Mouse (Mus musculus): ENCODE measurements around the gene Tceanc2. TPM values are rescaled to one million over a fixed set of nuclear protein-coding genes. Genes with fewer than 3 reads are reported as not detected.

Tceanc2 gene
- total and polyA plus RNA-seq, 3 experiments = 16.5 to 34.8 (median 24.8) TPM

- Histone ChIP-seq H3K27me3 (replicated peaks) (no peaks in the 10 kb centered on the region), H3K4me1 (ENCODE audit: control insufficient read depth in 1 of 2, insufficient read depth in 2 of 2) (peaks cover 0 to 4% of the 10 kb centered on the region in 2 experiments; a peak in 1 of 4 replicates), H3K36me3 (replicated peaks in 1 of 2; ENCODE audit: control insufficient read depth in 1 of 2, insufficient read depth in 1 of 2, low read length in 1 of 2) (peaks cover 31 to 75% of the 10 kb centered on the region in 2 experiments), H3K4me2 (ENCODE audit: insufficient read depth, low read depth, poor library complexity, severe bottlenecking) (no peak overlapping the region), H3K9me3 (replicated peaks; ENCODE audit: low read length) (no peaks in the 10 kb centered on the region), H3K4me3 (replicated peaks in 1 of 3; ENCODE audit: low read depth in 2 of 3, low read length in 2 of 3, poor library complexity in 1 of 3) (no peak overlapping the region), H3K9ac (ENCODE audit: insufficient read depth, low read depth) (no peak overlapping the region), H3K27ac (ENCODE audit: insufficient read depth, low read depth) (no peak overlapping the region), H3K79me2 (replicated peaks; ENCODE audit: control insufficient read depth, extremely low read depth, insufficient read depth, poor library complexity, severe bottlenecking) (no peaks in the 10 kb centered on the region)
- in situ Hi-C loops (cut with MboI; ENCODE audit: low pct_ligation_motif_present, low pct_unique_long_range_greater_than_20kb, low sequenced_read_pairs) (loop anchor here (10.0 to 25.0 kb wide), 2 partner anchors 332 to 529 kb away; no protein-coding TSS in a partner anchor), dilution Hi-C loops (cut with MboI; ENCODE audit: extremely low pct_ligation_motif_present, extremely low pct_unique_long_range_greater_than_20kb, low sequenced_read_pairs) (no loop called here)
- no peak for DNase-seq (ENCODE audit: extremely low read depth)
- TF ChIP-seq GABPA (IDR thresholded peaks at IDR 0.05; ENCODE audit: insufficient replicate concordance, low read depth, low read length) = no peak
- TF ChIP-seq MXI1 (IDR thresholded peaks at IDR 0.05; ENCODE audit: low read depth, low read length) = no peak
- TF ChIP-seq NRF1 (IDR thresholded peaks at IDR 0.05; ENCODE audit: low read depth, low read length) = no peak
- no peak for TF ChIP-seq POLR2AphosphoS2 (IDR thresholded peaks at IDR 0.05; ENCODE audit: low read depth, low read length)
- TF ChIP-seq SMC3 (IDR thresholded peaks at IDR 0.05; ENCODE audit: low read depth, low read length) = no peak
- TF ChIP-seq ZKSCAN1 (IDR thresholded peaks at IDR 0.05; ENCODE audit: borderline replicate concordance, low read depth, low read length) = no peak
- no peak for TF ChIP-seq MAFK (IDR thresholded peaks at IDR 0.05; ENCODE audit: insufficient replicate concordance, low read length)
- TF ChIP-seq RAD21 (IDR thresholded peaks at IDR 0.05; ENCODE audit: low read depth, low read length) = no peak
- no peak for TF ChIP-seq IRF4 (IDR thresholded peaks at IDR 0.05; ENCODE audit: low read depth, low read length)
- TF ChIP-seq ETS1 (conservative IDR thresholded peaks at IDR 0.05; ENCODE audit: low read depth, low read length) = no peak
- TF ChIP-seq CHD2 (IDR thresholded peaks at IDR 0.05; ENCODE audit: low read length) = no peak
- TF ChIP-seq PAX5 (IDR thresholded peaks at IDR 0.05; ENCODE audit: low read length) = no peak
- TF ChIP-seq KAT2A (IDR thresholded peaks at IDR 0.05; ENCODE audit: insufficient replicate concordance, low read length) = no peak
- no peak for TF ChIP-seq BHLHE40 (IDR thresholded peaks at IDR 0.05; ENCODE audit: low read depth, low read length)
- TF ChIP-seq MAX (IDR thresholded peaks at IDR 0.05; ENCODE audit: low read length) = no peak
- no peak for TF ChIP-seq ZNF384 (IDR thresholded peaks at IDR 0.05; ENCODE audit: low read depth, low read length)
- TF ChIP-seq NELFE (IDR thresholded peaks at IDR 0.05; ENCODE audit: low read depth, low read length) = no peak
- no peak for TF ChIP-seq RCOR1 (conservative IDR thresholded peaks at IDR 0.05; ENCODE audit: low read depth, low read length)
- no peak for TF ChIP-seq HCFC1 (IDR thresholded peaks at IDR 0.05; ENCODE audit: low read depth, low read length)
- TF ChIP-seq EP300 (IDR thresholded peaks at IDR 0.05; ENCODE audit: low read length) = no peak
Observed at GRCm38 (mm10) chr4:107166700-107167099, 12.2 kb downstream of the Tceanc2 start.

Measured in CH12.LX (cell line).